Mouse (Mus musculus) monocyte, adult 5-6 weeks (primary cell): ENCODE measurements around the gene Vmn2r73. TPM values are rescaled to one million over a fixed set of nuclear protein-coding genes. Genes with fewer than 3 reads are reported as not detected.
"Not testable (repeated sequence)": the region's sequence is repeated elsewhere in the genome, so short reads cannot be mapped to it uniquely, and the experiment has no call there.

Source experiments
- ATAC-seq: fragments of 153-309, 156-312 bp; replicated peaks from 2 replicates; pipeline ENCODE4 v1.8.0; 2017; ENCODE audit warnings: mild to moderate bottlenecking; ENCODE audit not compliant: low TSS enrichment, insufficient number of reproducible peaks, severe bottlenecking, poor library complexity, low FRiP score
- total RNA-seq: library from RNA; stranded (forward); fragments of 200-1000, 200-491, 200-594 nt; gene quantifications from 3 replicates; pipeline ENCODE4 v1.2.3, GENCODE M21; 2017

Vmn2r73 gene
- total RNA-seq: not detected in 3 replicates

DNA sequence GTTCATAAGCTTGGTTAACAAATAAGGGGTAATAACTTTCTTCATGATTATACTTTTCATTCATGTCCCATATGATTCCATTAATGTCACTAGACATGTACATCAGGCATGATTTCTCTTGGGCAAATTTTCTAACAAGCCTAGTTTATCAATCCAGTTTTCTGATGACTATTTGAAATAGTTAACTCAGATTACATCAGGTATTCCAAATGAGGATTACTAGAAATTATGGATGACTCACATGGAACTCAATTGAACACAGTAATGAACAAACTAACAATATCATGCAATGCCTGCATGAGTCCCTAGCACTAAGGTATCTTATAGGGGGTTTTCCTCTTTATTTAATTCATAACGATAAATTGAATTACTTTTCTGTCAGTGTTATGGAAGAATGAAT, at the start of gene Vmn2r73:
Gene Vmn2r73, minus strand, starts transcription at position 101 of the 400 bp plus-strand sequence.
- ATAC-seq: no peak

DNA sequence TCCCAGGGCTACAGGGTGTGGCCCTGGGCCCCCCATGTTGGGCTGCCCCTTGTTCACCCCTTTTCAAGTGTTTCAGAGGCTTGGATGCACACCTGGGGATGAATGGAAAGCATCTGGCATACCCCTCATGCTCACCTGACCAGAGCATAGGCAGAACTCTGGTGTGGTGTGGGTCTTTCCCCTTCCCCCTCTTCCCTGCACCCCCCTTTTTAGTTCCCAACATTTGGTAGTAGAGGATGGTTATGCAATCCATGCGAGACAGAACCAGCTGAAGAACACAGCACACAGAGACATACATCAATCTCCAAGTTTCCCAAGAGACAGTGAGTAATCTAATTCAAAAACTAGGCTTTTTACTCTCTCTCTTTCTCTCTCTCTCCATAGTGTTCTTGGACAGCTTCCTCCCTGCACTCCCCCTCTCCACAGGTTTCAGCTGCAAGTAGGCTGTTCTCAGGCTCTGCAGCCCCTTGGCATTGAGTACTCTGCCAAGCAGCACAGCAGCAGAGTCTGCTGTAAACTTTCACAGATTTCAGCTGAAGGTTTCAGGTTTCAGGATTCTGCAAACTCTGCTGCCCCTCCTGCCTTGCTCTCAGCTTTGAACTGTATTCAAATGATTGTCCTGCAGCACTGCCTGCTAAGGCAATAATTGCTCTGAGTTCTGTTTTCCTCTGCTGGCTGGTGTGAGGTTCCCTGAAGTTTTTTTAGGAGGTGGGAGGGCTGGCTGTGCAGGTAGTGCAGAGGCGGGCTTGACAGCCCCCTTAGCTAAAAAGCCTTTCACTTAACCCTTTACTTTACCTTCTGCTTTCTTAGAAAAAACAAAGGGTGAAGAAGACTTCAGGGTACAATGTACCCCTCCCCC, 35.7 kb downstream of the Vmn2r73 start:
- ATAC-seq: no peak

DNA sequence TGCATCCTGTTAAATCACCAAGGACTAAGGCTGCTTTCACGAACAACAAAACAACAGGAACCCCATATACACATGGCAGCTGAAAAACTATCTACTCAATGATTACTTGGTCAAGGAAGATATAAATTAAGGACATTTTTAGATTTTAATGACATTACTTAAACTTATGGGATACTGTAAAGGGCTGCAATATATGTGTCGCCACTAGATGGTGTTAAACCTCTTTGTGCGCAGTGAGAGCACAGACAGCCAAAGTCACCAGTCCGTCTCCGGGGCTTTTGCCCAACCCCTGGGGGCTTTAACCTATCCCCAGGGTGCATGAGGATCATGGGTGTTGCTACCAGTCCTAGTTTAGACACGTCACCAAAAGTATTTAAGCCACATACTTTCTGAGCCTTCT, 58.0 kb downstream of the Vmn2r73 start:
- ATAC-seq: not testable (repeated sequence)

Other genes starting within 250 kb of the Vmn2r73 start
- gene Vmn2r72, start 121.2 kb downstream of the Vmn2r73 start, total RNA-seq: not detected in 3 replicates
- not detected in 3 replicates for gene Vmn2r74, start 85.4 kb upstream of the Vmn2r73 start, total RNA-seq